9 mouse cellular contexts compared by ENCODE assay signal in the genomic region with DNA sequence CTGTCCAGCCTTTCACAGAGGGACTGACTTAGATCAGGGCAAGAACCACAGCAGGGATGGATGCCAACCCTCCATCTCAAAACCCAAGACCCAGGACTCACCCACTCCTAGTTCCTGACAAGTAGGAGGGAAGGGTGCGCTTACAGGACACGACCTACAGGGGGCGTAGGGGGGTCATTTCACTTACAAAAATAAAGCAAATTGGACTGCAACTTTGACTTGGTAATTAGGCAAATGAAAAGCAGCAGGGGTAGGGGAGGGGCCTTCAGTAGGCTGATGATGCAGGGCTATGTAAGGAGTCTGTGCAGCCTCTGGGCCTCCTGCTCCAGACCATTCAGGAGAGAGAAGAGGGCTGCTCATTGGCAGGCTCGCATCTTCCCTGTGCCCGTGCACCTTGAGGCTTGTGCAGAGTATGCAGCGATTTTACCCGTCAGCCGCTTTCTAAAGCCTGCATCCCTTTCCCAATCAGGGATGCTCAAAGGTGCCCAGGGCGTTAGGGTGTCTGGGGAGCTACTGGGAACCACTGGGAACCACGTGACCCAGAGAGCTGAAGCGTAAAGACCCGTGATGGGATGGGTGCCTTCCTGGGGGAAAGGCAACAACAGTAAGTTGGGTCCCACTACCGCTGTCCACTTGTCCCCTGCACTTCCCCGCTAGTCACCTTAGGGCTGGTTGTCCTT. TPM values are rescaled to one million over a fixed set of nuclear protein-coding genes. Genes with fewer than 3 reads are reported as not detected.
DNase-seq lines count a peak whose midpoint lies in the region; ATAC-seq lines count a peak whose summit lies in the region.
"Had no signal": no experiment of that assay in that cellular context is flagged by ENCODE, and none has a peak within 500 bp of the region (broad histone marks: within the 10 kb centered on the region; RNA-seq: fewer than 3 reads in every experiment).

No protein-coding gene starts in this region.

- no peaks in the 10 kb centered on the region for H3K27me3 ChIP-seq in neural tube, embryonic 14.5 days (ENCODE audit: control insufficient read depth, insufficient read depth, low read length)

- peak; percentile 35 for DNase-seq in cerebellum, adult 11 months
- DNase-seq in lung, postnatal 10 days, result peak; percentile 50
- no peak for DNase-seq in lung, postnatal 4 days
- DNase-seq in kidney, postnatal 36 days, result no peak
- no peak for DNase-seq in adrenal gland, adult 8-10 months

- H3K9me3 ChIP-seq in neural tube, embryonic 14.5 days (ENCODE audit: control insufficient read depth, low read length), result no peaks in the 10 kb centered on the region

- ATAC-seq in cerebellum, adult (ENCODE audit: insufficient number of reproducible peaks, low FRiP score, low TSS enrichment), result no peak
- 0 out of 2 replicates have a peak, but pooled peaks have one; percentile 26 for ATAC-seq in erythroblast, adult 5-6 weeks (replicated peaks; ENCODE audit: low FRiP score, poor library complexity, severe bottlenecking)
- no peak for ATAC-seq in neural tube, embryonic 14.5 days (ENCODE audit: low read depth)

- peaks cover 40% of the 10 kb centered on the region for H3K4me1 ChIP-seq in neural tube, embryonic 14.5 days (ENCODE audit: control insufficient read depth, insufficient read depth, low read length)

- no peak overlapping the region for H3K4me2 ChIP-seq in neural tube, embryonic 14.5 days (ENCODE audit: low read depth, low read length)

- H3K4me3 ChIP-seq in neural tube, embryonic 14.5 days (ENCODE audit: low read depth, low read length), result no peak overlapping the region

- H3K27ac ChIP-seq in neural tube, embryonic 14.5 days (ENCODE audit: low read depth, low read length), result 0 out of 2 replicates have a peak overlapping the region, but pooled peaks have one; percentile 28

- WGBS in neural tube, embryonic 14.5 days, result 56% methylated on average over 14 of the region's 14 CpGs

- H3K9ac ChIP-seq in neural tube, embryonic 14.5 days (replicated peaks; ENCODE audit: low read depth, low read length), result no peak overlapping the region

- H3K36me3 ChIP-seq in neural tube, embryonic 14.5 days (ENCODE audit: control insufficient read depth, insufficient read depth, low read length), result peaks cover 15% of the 10 kb centered on the region

RNA-seq across cellular contexts. Expression of gene Npcd, which starts 8.8 kb away (rescaled TPM):
- total RNA-seq in erythroblast, adult 5-6 weeks (2015; ENCODE audit: low replicate concordance), result not detected in 2 replicates
- total RNA-seq in erythroblast, adult 5-6 weeks (2017; ENCODE audit: low replicate concordance), result 0.34 TPM in 1 of 2 replicates, not detected in the other
- polyA plus RNA-seq in neural tube, embryonic 14.5 days (2014; fragmentation: Nextera tagmentation; extraction: Ambion mirVana), result 1.0 and 2.5 TPM in 2 replicates
- total RNA-seq in adrenal gland, adult 8-10 months (2022), result 1 to 10 TPM in 3 of 4 experiments, not detected in 1; 1.1 to 2.4 (median 1.6) TPM
- polyA plus RNA-seq: C2C12 had no signal

RNA-seq across cellular contexts. Expression of gene Cbx6, which starts 9.2 kb away (rescaled TPM):
- 2.7 and 4.0 TPM in 2 replicates for total RNA-seq in erythroblast, adult 5-6 weeks (2015; ENCODE audit: low replicate concordance)
- total RNA-seq in erythroblast, adult 5-6 weeks (2017; ENCODE audit: low replicate concordance), result 6.6 and 8.1 TPM in 2 replicates
- 25.4 and 31.1 TPM in 2 replicates for polyA plus RNA-seq in neural tube, embryonic 14.5 days (2014; fragmentation: Nextera tagmentation; extraction: Ambion mirVana)
- 10 to 100 TPM; 55.0 to 88.9 (median 65.5) TPM for total RNA-seq in adrenal gland, adult 8-10 months (2022)

RNA-seq across cellular contexts. Expression of gene Nptxr, which starts 20.7 kb away (rescaled TPM):
- 0.19 TPM in 1 of 2 replicates, not detected in the other for total RNA-seq in erythroblast, adult 5-6 weeks (2015; ENCODE audit: low replicate concordance)
- 0.17 TPM in 1 of 2 replicates, not detected in the other for total RNA-seq in erythroblast, adult 5-6 weeks (2017; ENCODE audit: low replicate concordance)
- 15.5 and 23.4 TPM in 2 replicates for polyA plus RNA-seq in neural tube, embryonic 14.5 days (2014; fragmentation: Nextera tagmentation; extraction: Ambion mirVana)
- total RNA-seq in adrenal gland, adult 8-10 months (2022), result 10 to 100 TPM in 2 of 4 experiments, 1 to 10 TPM in 2; 6.4 to 11.9 (median 9.4) TPM

RNA-seq across cellular contexts. Expression of gene Dnal4, which starts 47.6 kb away (rescaled TPM):
- total RNA-seq in erythroblast, adult 5-6 weeks (2015; ENCODE audit: low replicate concordance), result 4.2 TPM in 1 of 2 replicates, not detected in the other
- 0.68 and 1.7 TPM in 2 replicates for total RNA-seq in erythroblast, adult 5-6 weeks (2017; ENCODE audit: low replicate concordance)
- 62.2 and 62.8 TPM in 2 replicates for polyA plus RNA-seq in neural tube, embryonic 14.5 days (2014; fragmentation: Nextera tagmentation; extraction: Ambion mirVana)
- total RNA-seq in adrenal gland, adult 8-10 months (2022), result 10 to 100 TPM; 22.0 to 27.1 (median 23.5) TPM

Comparison
In these comparisons a context has a peak if more than half of its experiments do, and no peak if none do; other contexts are left out.
1. DNase-seq: peak in cerebellum, adult 11 months (single experiment) and lung, postnatal 10 days (single experiment); none in lung, postnatal 4 days (0 of 2), kidney, postnatal 36 days (0 of 2) and adrenal gland, adult 8-10 months (single experiment).
2. RNA of gene Cbx6, which starts 9.2 kb away (total RNA-seq): 55.0 to 88.9 TPM in adrenal gland, adult 8-10 months; 2.7 to 8.1 TPM in erythroblast, adult 5-6 weeks; every median in the first group is over 4 times any median in the second.
3. RNA of gene Nptxr, which starts 20.7 kb away (total RNA-seq): 6.4 to 11.9 TPM in adrenal gland, adult 8-10 months; 0.17 to 0.19 TPM in erythroblast, adult 5-6 weeks; every median in the first group is over 4 times any median in the second.